Mouse (Mus musculus) myocyte (in vitro differentiated cells): Measurements from ENCODE around the gene Gng10. TPM values are rescaled to one million over a fixed set of nuclear protein-coding genes. Genes with fewer than 3 reads are reported as not detected.

Source experiments
- H3K27me3 ChIP-seq: one replicate; pipeline ENCODE4 v1.6.1; 2011; ENCODE audit not compliant: control insufficient read depth, insufficient read depth, insufficient read length
- H3K36me3 ChIP-seq: one replicate; pipeline ENCODE4 v1.6.1; 2011; ENCODE audit not compliant: control insufficient read depth, insufficient read depth
- H3K4me2 ChIP-seq: one replicate; pipeline ENCODE4 v1.6.1; 2011; ENCODE audit warnings: low read depth, control low read depth
- H3K4me3 ChIP-seq: one replicate; pipeline ENCODE4 v1.5.1; 2011; ENCODE audit warnings: mild to moderate bottlenecking, control low read depth, moderate library complexity
- H3K79me2 ChIP-seq: one replicate; pipeline ENCODE4 v1.6.1; 2011; ENCODE audit not compliant: control insufficient read depth, insufficient read depth
- H3ac ChIP-seq: one replicate; pipeline ENCODE4 v1.6.1; 2011; ENCODE audit not compliant: control insufficient read depth, insufficient read length
- CEBPB ChIP-seq: IDR thresholded peaks from 2 replicates; pipeline ENCODE4 v1.6.1; 2011; ENCODE audit warnings: mild to moderate bottlenecking, moderate library complexity; ENCODE audit not compliant: poor library complexity, insufficient read depth, severe bottlenecking
- E2F4 ChIP-seq: IDR thresholded peaks from one replicate; pipeline ENCODE4 v1.6.1; 2011; ENCODE audit warnings: mild to moderate bottlenecking, control low read depth, moderate library complexity; ENCODE audit not compliant: insufficient read depth
- MAX ChIP-seq: IDR thresholded peaks from one replicate; pipeline ENCODE4 v1.6.1; 2011; ENCODE audit warnings: low read depth, mild to moderate bottlenecking, control low read depth
- MYOD1 ChIP-seq, 3 experiments: IDR thresholded peaks; one replicate each; pipeline ENCODE4 v1.6.1; 2011; ENCODE audit warnings: control low read depth in 2 of 3, low read depth in 2 of 3, mild to moderate bottlenecking in 2 of 3, moderate library complexity in 1 of 3; ENCODE audit not compliant: insufficient read length in 2 of 3, control insufficient read depth in 1 of 3
- MYOG ChIP-seq, 3 experiments: IDR thresholded peaks; one replicate each; pipeline ENCODE4 v1.6.1; 2011; ENCODE audit warnings: control low read depth in 2 of 3, low read depth in 2 of 3, mild to moderate bottlenecking in 2 of 3; ENCODE audit not compliant: insufficient read length in 2 of 3, control insufficient read depth in 1 of 3, insufficient read depth in 1 of 3
- POLR2A ChIP-seq: IDR thresholded peaks from one replicate; pipeline ENCODE4 v1.6.1; 2011; ENCODE audit warnings: low read depth, mild to moderate bottlenecking, control low read depth, moderate library complexity; ENCODE audit not compliant: insufficient read length
- POLR2AphosphoS2 ChIP-seq: IDR thresholded peaks from one replicate; pipeline ENCODE4 v1.6.1; 2011; ENCODE audit warnings: low read depth, control low read depth; ENCODE audit not compliant: insufficient read length
- REST ChIP-seq: IDR thresholded peaks from one replicate; pipeline ENCODE4 v1.6.1; 2011; ENCODE audit warnings: mild to moderate bottlenecking, control low read depth, moderate library complexity; ENCODE audit not compliant: insufficient read depth, insufficient read length
- SRF ChIP-seq: IDR thresholded peaks from one replicate; pipeline ENCODE4 v1.6.1; 2011; ENCODE audit warnings: low read depth; ENCODE audit not compliant: control insufficient read depth, insufficient read length
- TCF12 ChIP-seq: IDR thresholded peaks from one replicate; pipeline ENCODE4 v1.6.1; 2011; ENCODE audit warnings: mild to moderate bottlenecking, control low read depth; ENCODE audit not compliant: poor library complexity, insufficient read depth, severe bottlenecking
- TCF3 ChIP-seq: IDR thresholded peaks from one replicate; pipeline ENCODE4 v1.6.1; 2011; ENCODE audit warnings: low read depth, control low read depth; ENCODE audit not compliant: insufficient read length
- USF1 ChIP-seq: IDR thresholded peaks from one replicate; pipeline ENCODE4 v1.6.1; 2011; ENCODE audit warnings: low read depth, mild to moderate bottlenecking, control low read depth, moderate library complexity
- polyA plus RNA-seq: library from polyadenylated mRNA; unstranded; fragments of >200 nt; fragmentation: generic; extraction: Trizol; gene quantifications from one replicate; pipeline ENCODE4 v1.2.1, GENCODE M21; 2012; ENCODE audit warnings: missing spikeins

Gng10 gene
- polyA plus RNA-seq, 1 experiment: 57.3 TPM

- H3K4me3 ChIP-seq: no peak overlapping the region
- no peak overlapping the region for H3ac ChIP-seq
- H3K4me2 ChIP-seq: no peak overlapping the region
- no peak for TF ChIP-seq TCF12
- TF ChIP-seq POLR2A: no peak
- no peak for TF ChIP-seq MYOD1 (IDR thresholded peaks at IDR 0.05; ENCODE audit: control insufficient read depth in 1 of 3, insufficient read length in 2 of 3, low read depth in 2 of 3)
- TF ChIP-seq CEBPB: no peak
- no peak for TF ChIP-seq POLR2AphosphoS2
- no peak for TF ChIP-seq SRF
- no peak for TF ChIP-seq MYOG (IDR thresholded peaks at IDR 0.05; ENCODE audit: control insufficient read depth in 1 of 3, insufficient read depth in 1 of 3, insufficient read length in 2 of 3, low read depth in 2 of 3)
- TF ChIP-seq USF1: no peak
- no peak for TF ChIP-seq REST
- TF ChIP-seq E2F4: no peak
- TF ChIP-seq MAX: no peak
- TF ChIP-seq TCF3: no peak
- H3K27me3 ChIP-seq: no peaks in the 10 kb centered on the region
- H3K79me2 ChIP-seq: no peaks in the 10 kb centered on the region
- H3K36me3 ChIP-seq: no peaks in the 10 kb centered on the region
These were observed 48.5 kb downstream of the Gng10 start for GRCm38 (mm10) chr4:59083430-59083829.

GRCm38 (mm10) chr4:59089391-59089790 lies 54.5 kb downstream of the Gng10 start:
- no peak for TF ChIP-seq MYOD1 (IDR thresholded peaks at IDR 0.05; ENCODE audit: control insufficient read depth in 1 of 3, insufficient read length in 2 of 3, low read depth in 2 of 3)
- TF ChIP-seq TCF12: no peak
- TF ChIP-seq POLR2A: no peak
- TF ChIP-seq USF1: no peak
- no peak for TF ChIP-seq SRF
- no peak for TF ChIP-seq MAX
- no peak for TF ChIP-seq MYOG (IDR thresholded peaks at IDR 0.05; ENCODE audit: control insufficient read depth in 1 of 3, insufficient read depth in 1 of 3, insufficient read length in 2 of 3, low read depth in 2 of 3)
- TF ChIP-seq POLR2AphosphoS2: no peak
- no peak for TF ChIP-seq E2F4
- no peak for TF ChIP-seq REST
- no peak for TF ChIP-seq CEBPB
- no peak for TF ChIP-seq TCF3

More at GRCm38 (mm10) chr4:59089391-59089790, 54.5 kb downstream of the Gng10 start:
- Histone ChIP-seq H3ac (no peak overlapping the region), H3K79me2 (no peaks in the 10 kb centered on the region), H3K36me3 (no peaks in the 10 kb centered on the region), H3K4me3 (no peak overlapping the region), H3K4me2 (no peak overlapping the region), H3K27me3 (no peaks in the 10 kb centered on the region)

Other genes with a start within 250 kb of the Gng10 start
- gene Olfr267, start 247.4 kb upstream of the Gng10 start, polyA plus RNA-seq: not detected
- gene Ecpas, start 122.3 kb upstream of the Gng10 start, polyA plus RNA-seq: 22.4 TPM
- not detected for gene Zkscan16, start 91.5 kb upstream of the Gng10 start, polyA plus RNA-seq
- 20.6 TPM for gene Ptgr1, start 48.0 kb upstream of the Gng10 start, polyA plus RNA-seq
- gene Dnajc25, start 40.0 kb upstream of the Gng10 start, polyA plus RNA-seq: 5.4 TPM
- gene Gm20503, start 31.9 kb upstream of the Gng10 start, polyA plus RNA-seq: 0.73 TPM
- gene AI481877, start 103.9 kb downstream of the Gng10 start, polyA plus RNA-seq: 0.01 TPM
- 24.0 TPM for gene Ugcg, start 154.2 kb downstream of the Gng10 start, polyA plus RNA-seq